8 mouse cellular contexts compared by ENCODE assay signal in genomic region chr19:40894071-40894506, GRCm38 (mm10). TPM values are rescaled to one million over a fixed set of nuclear protein-coding genes. Genes with fewer than 3 reads are reported as not detected.
DNase-seq lines count a peak whose midpoint lies in the region; ATAC-seq and TF ChIP-seq lines count a peak whose summit lies in the region.

No protein-coding gene starts in this region.

- peak overlapping the region; percentile 75 for H3K4me3 ChIP-seq in lung, embryonic 14.5 days (ENCODE audit: low read depth, low read length)
- peak overlapping the region; percentile 82 for H3K4me3 ChIP-seq in embryonic fibroblast, embryonic 13.5 days (ENCODE audit: insufficient read depth, low read length)
- H3K4me3 ChIP-seq in limb, embryonic 11.5 days (ENCODE audit: low read depth, low read length), result peak overlapping the region; percentile 69
- H3K4me3 ChIP-seq in small intestine, adult 2 months (ENCODE audit: low read depth, low read length), result peak overlapping the region; percentile 98

- peak overlapping the region; percentile 97 for H3K27ac ChIP-seq in lung, embryonic 14.5 days (ENCODE audit: low read depth)
- no peak overlapping the region for H3K27ac ChIP-seq in embryonic fibroblast, embryonic 13.5 days (ENCODE audit: insufficient read depth, low read length)
- H3K27ac ChIP-seq in limb, embryonic 11.5 days (replicated peaks; ENCODE audit: low read depth, low read length), result peak overlapping the region; percentile 37; the same call in 1 of the 2 replicates
- H3K27ac ChIP-seq in small intestine, adult 2 months (ENCODE audit: insufficient read depth, low read depth, low read length), result peak overlapping the region; percentile 80

- 0 out of 2 replicates have a peak, but pooled peaks cover 1% of the 10 kb centered on the region for H3K36me3 ChIP-seq in lung, embryonic 14.5 days (ENCODE audit: insufficient read depth)
- no peaks in the 10 kb centered on the region for H3K36me3 ChIP-seq in limb, embryonic 11.5 days (ENCODE audit: control insufficient read depth, insufficient read depth, low read length)
- peaks cover under 1% of the 10 kb centered on the region for H3K36me3 ChIP-seq in small intestine, adult 2 months (ENCODE audit: control insufficient read depth, insufficient read depth, low read length)

- DNase-seq in lung, embryonic 14.5 days, result peak; percentile 2
- DNase-seq in lung, postnatal 14 days, result no peak
- no peak for DNase-seq in limb, embryonic 11.5 days (ENCODE audit: low spot score)
- DNase-seq in layer of hippocampus, postnatal 25 days (ENCODE audit: extremely low spot score in 1 of 2, low spot score in 1 of 2), result no peak
- DNase-seq in thymus, postnatal 14 days, result no peak
- DNase-seq in urinary bladder, postnatal 25 days (ENCODE audit: low spot score), result no peak

- no peak for TF ChIP-seq CTCF in lung, embryonic 14.5 days (IDR thresholded peaks at IDR 0.05; ENCODE audit: low read depth)
- no peak for TF ChIP-seq CTCF in embryonic fibroblast, embryonic 13.5 days (IDR thresholded peaks at IDR 0.05; ENCODE audit: borderline replicate concordance, insufficient read depth, low read length)
- TF ChIP-seq CTCF in small intestine, adult 2 months (IDR thresholded peaks at IDR 0.05; ENCODE audit: extremely low read depth, insufficient read length, insufficient replicate concordance, low read depth, low read length), result no peak

- H3K9ac ChIP-seq in lung, embryonic 14.5 days, result peak overlapping the region; percentile 78
- peak overlapping the region; percentile 91 for H3K9ac ChIP-seq in limb, embryonic 11.5 days (ENCODE audit: low read length)

- no peaks in the 10 kb centered on the region for H3K4me1 ChIP-seq in lung, embryonic 14.5 days (ENCODE audit: insufficient read depth)
- no peaks in the 10 kb centered on the region for H3K4me1 ChIP-seq in embryonic fibroblast, embryonic 13.5 days (ENCODE audit: control insufficient read depth, insufficient read depth, low read length)
- no peaks in the 10 kb centered on the region for H3K4me1 ChIP-seq in limb, embryonic 11.5 days (ENCODE audit: control insufficient read depth, insufficient read depth, low read length)
- peaks cover 5% of the 10 kb centered on the region for H3K4me1 ChIP-seq in small intestine, adult 2 months (ENCODE audit: control insufficient read depth, insufficient read depth, insufficient read length, low read length)

- no peak for TF ChIP-seq POLR2A in embryonic fibroblast, embryonic 13.5 days (IDR thresholded peaks at IDR 0.05; ENCODE audit: low read depth, low read length)
- no peak for TF ChIP-seq POLR2A in small intestine, adult 2 months (IDR thresholded peaks at IDR 0.05; ENCODE audit: low read depth, low read length)

- WGBS in lung, embryonic 14.5 days, result 47% methylated on average over 21 of the region's 21 CpGs
- 51% methylated on average over 21 of the region's 21 CpGs for WGBS in limb, embryonic 11.5 days
- 55% methylated on average over 21 of the region's 21 CpGs for WGBS in small intestine, adult 2 months

- 0 out of 2 replicates have a peak, but pooled peaks cover 13% of the 10 kb centered on the region for H3K27me3 ChIP-seq in lung, embryonic 14.5 days (ENCODE audit: insufficient read depth, low read length)
- H3K27me3 ChIP-seq in limb, embryonic 11.5 days (ENCODE audit: control insufficient read depth, insufficient read depth, low read length), result no peaks in the 10 kb centered on the region
- peaks cover 6% of the 10 kb centered on the region for H3K27me3 ChIP-seq in small intestine, adult 2 months (ENCODE audit: control insufficient read depth, insufficient read depth, low read length)

- H3K4me2 ChIP-seq in lung, embryonic 14.5 days, result peak overlapping the region; percentile 67
- peak overlapping the region; percentile 62 for H3K4me2 ChIP-seq in limb, embryonic 11.5 days (ENCODE audit: low read depth, severe bottlenecking)

- H3K9me3 ChIP-seq in lung, embryonic 14.5 days (ENCODE audit: low read depth, low read length), result no peaks in the 10 kb centered on the region
- H3K9me3 ChIP-seq in limb, embryonic 11.5 days (ENCODE audit: control insufficient read depth, low read length), result no peaks in the 10 kb centered on the region

- ATAC-seq in lung, embryonic 14.5 days (ENCODE audit: insufficient read depth), result no peak
- peak; percentile 68 for ATAC-seq in limb, embryonic 11.5 days (ENCODE audit: insufficient number of reproducible peaks, low FRiP score, low TSS enrichment, low read depth)

RNA-seq across cellular contexts. Expression of gene Zfp518a, which starts 0.4 kb away (rescaled TPM):
- 14.5 and 15.6 TPM in 2 replicates for polyA plus RNA-seq in lung, embryonic 14.5 days (2014; fragmentation: Nextera tagmentation; extraction: Ambion mirVana)
- polyA plus RNA-seq in embryonic fibroblast, embryonic 13.5 days (2011; ENCODE audit: insufficient read length, low read depth, missing spikeins), result 14.8 and 16.6 TPM in 2 replicates
- polyA plus RNA-seq in limb, embryonic 11.5 days (2014; fragmentation: Nextera tagmentation; extraction: Ambion mirVana), result 16.1 and 17.2 TPM in 2 replicates
- polyA plus RNA-seq in small intestine, adult 2 months (2012; rRNA removed), result 0.08 and 0.32 TPM in 2 replicates
- 1 to 10 TPM; 8.0 to 8.1 TPM for total RNA-seq in layer of hippocampus, postnatal 25 days (2021)

Comparison
In these comparisons a context has a peak if more than half of its experiments do, and no peak if none do; other contexts are left out.
1. RNA of gene Zfp518a, which starts 0.4 kb away (polyA plus RNA-seq): 16.1 to 17.2 TPM in limb, embryonic 11.5 days, 14.8 to 16.6 TPM in embryonic fibroblast, embryonic 13.5 days and 14.5 to 15.6 TPM in lung, embryonic 14.5 days; 0.08 to 0.32 TPM in small intestine, adult 2 months; every median in the first group is over 10 times any median in the second.
2. Peak in every context shown above with its lines, with median percentiles within 50 percentile points of each other: H3K4me3 ChIP-seq.